Comparison of ENCODE assay signal across 31 mouse cellular contexts in the genomic region with DNA sequence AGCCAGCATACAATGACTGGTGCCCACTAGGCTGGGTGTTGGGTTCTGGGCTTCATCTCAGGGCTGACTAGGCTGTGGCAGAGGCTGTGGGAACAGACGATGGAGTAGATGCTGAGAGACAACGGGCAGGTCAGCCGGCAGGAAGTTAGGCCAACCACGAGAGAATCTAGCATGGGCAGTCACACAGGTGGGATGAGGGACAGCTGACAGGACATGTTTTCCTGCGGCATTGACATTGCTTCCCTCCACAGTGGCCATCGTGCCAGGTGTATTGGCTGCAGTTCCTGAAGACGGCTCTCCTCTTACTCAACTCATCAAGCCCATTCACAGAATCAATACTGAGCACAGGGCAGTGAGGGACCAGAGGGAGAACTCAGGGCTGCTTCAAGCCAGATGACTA. TPM values are rescaled to one million over a fixed set of nuclear protein-coding genes. Genes with fewer than 3 reads are reported as not detected.
"Had no signal": no experiment of that assay in that cellular context is flagged by ENCODE, and none has a peak within 500 bp of the region (broad histone marks: within the 10 kb centered on the region; RNA-seq: fewer than 3 reads in every experiment).

No protein-coding gene starts in this region.

- H3K4me1 ChIP-seq: heart, embryonic 15.5 days; hindbrain, embryonic 13.5 days; hindbrain, embryonic 15.5 days; limb, embryonic 15.5 days had no signal

- H3K27me3 ChIP-seq: heart, embryonic 13.5 days; heart, embryonic 15.5 days; hindbrain, embryonic 13.5 days; hindbrain, embryonic 15.5 days; kidney, embryonic 15.5 days; limb, embryonic 13.5 days; limb, embryonic 15.5 days; liver, embryonic 13.5 days had no signal

- H3K9me3 ChIP-seq: heart, embryonic 10.5 days; heart, embryonic 13.5 days; heart, embryonic 15.5 days; hindbrain, embryonic 13.5 days; hindbrain, embryonic 15.5 days; kidney, embryonic 15.5 days; limb, embryonic 13.5 days; limb, embryonic 15.5 days; liver, embryonic 13.5 days had no signal

- H3K4me3 ChIP-seq: heart, embryonic 10.5 days; heart, embryonic 13.5 days; heart, embryonic 15.5 days; hindbrain, embryonic 13.5 days; hindbrain, embryonic 15.5 days; kidney, embryonic 15.5 days; limb, embryonic 13.5 days; limb, embryonic 15.5 days; liver, embryonic 13.5 days had no signal

- ATAC-seq: hindbrain, postnatal 0 days; intestine, embryonic 16.5 days had no signal

- H3K27ac ChIP-seq: heart, embryonic 10.5 days; heart, embryonic 13.5 days; heart, embryonic 15.5 days; hindbrain, embryonic 13.5 days; hindbrain, embryonic 15.5 days; hindbrain, postnatal 0 days; kidney, embryonic 15.5 days; kidney, postnatal 0 days; limb, embryonic 13.5 days; limb, embryonic 15.5 days; liver, embryonic 13.5 days had no signal

- H3K9ac ChIP-seq: heart, embryonic 13.5 days; heart, embryonic 15.5 days; hindbrain, embryonic 13.5 days; hindbrain, embryonic 15.5 days; kidney, embryonic 15.5 days; limb, embryonic 13.5 days; limb, embryonic 15.5 days; liver, embryonic 13.5 days had no signal

- DNase-seq: gastrocnemius, postnatal 14 days; gastrocnemius, postnatal 36 days; heart, adult 18-20 months; heart, postnatal 14 days; heart, postnatal 36 days; kidney, adult 11 months; kidney, adult 2 months; kidney, adult 9 months; kidney, postnatal 14 days; kidney, postnatal 36 days; layer of hippocampus, adult 9-11 months; layer of hippocampus, postnatal 36 days; left cerebral cortex, postnatal 4 days; liver, embryonic 13.5 days had no signal

- H3K4me2 ChIP-seq: heart, embryonic 13.5 days; heart, embryonic 15.5 days; hindbrain, embryonic 13.5 days; hindbrain, embryonic 15.5 days; kidney, embryonic 15.5 days; limb, embryonic 13.5 days; limb, embryonic 15.5 days; liver, embryonic 13.5 days had no signal

- H3K36me3 ChIP-seq: heart, embryonic 13.5 days; heart, embryonic 15.5 days; kidney, embryonic 15.5 days; limb, embryonic 13.5 days; limb, embryonic 15.5 days; liver, embryonic 13.5 days had no signal

RNA-seq across cellular contexts. Expression of gene Gm11985, which starts 40.4 kb away (rescaled TPM):
- polyA plus RNA-seq: gonadal fat pad, adult 2 months; heart, embryonic 13.5 days; heart, embryonic 15.5 days; heart, postnatal 0 days; hindbrain, embryonic 11.5 days; hindbrain, embryonic 13.5 days; hindbrain, postnatal 0 days; intestine, embryonic 14.5 days; intestine, embryonic 16.5 days; kidney, adult 2 months; kidney, embryonic 15.5 days; kidney, postnatal 0 days; large intestine, adult 2 months; limb, embryonic 11.5 days; limb, embryonic 15.5 days; liver, embryonic 13.5 days had no signal

RNA-seq across cellular contexts. Expression of gene Igfbp1, which starts 49.6 kb away (rescaled TPM):
- polyA plus RNA-seq: heart, postnatal 0 days; hindbrain, postnatal 0 days had no signal
